Mouse (Mus musculus): Measurements from ENCODE around the gene Chst1. TPM values are rescaled to one million over a fixed set of nuclear protein-coding genes. Genes with fewer than 3 reads are reported as not detected.

The Chst1 gene
- total RNA-seq, 2 experiments from 2014 or later, result 9.6 to 13.0 TPM

DNA sequence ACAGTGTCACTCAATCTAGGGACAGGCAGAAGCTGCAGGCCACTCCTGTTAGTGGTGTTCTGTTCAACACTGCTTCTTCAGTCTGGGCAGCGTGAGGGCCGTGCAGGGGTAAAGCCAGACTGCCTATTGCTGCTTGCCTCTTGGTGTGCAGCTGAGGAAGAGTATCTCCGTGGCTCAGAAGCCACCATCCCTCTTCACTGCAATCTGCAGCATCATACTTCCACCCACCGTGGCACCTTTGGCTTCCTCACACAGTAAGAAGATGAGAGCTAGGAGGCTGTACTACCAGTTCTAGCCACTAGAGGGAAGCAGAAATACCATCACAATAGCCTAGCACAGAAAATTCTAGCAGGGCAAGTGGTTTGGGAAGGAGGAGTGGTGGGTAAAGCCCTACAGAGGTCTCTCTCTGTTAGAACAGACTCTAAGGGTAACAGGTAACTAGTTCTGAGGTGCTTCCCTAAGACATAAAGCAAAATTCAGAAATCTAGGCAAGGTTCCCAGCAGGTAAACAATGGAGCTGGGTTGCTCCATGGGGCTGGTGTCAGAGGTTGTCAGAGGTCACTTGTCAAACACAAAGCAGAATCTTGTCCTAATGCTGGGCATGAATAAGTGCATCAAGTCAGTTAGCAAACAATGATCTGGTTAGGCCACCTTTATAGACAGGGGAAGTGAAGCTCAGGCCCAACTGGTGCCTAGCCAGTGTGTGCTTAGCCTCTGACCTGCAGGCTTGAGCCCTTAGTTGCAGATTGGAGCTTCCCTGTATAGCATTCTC, 9.5 kb downstream of the Chst1 start:
- DNase-seq, result peak; percentile 65

- DNase-seq, result no peak
Measured at GRCm38 (mm10) chr2:92609704-92610379, 10.3 kb downstream of the Chst1 start.

DNA sequence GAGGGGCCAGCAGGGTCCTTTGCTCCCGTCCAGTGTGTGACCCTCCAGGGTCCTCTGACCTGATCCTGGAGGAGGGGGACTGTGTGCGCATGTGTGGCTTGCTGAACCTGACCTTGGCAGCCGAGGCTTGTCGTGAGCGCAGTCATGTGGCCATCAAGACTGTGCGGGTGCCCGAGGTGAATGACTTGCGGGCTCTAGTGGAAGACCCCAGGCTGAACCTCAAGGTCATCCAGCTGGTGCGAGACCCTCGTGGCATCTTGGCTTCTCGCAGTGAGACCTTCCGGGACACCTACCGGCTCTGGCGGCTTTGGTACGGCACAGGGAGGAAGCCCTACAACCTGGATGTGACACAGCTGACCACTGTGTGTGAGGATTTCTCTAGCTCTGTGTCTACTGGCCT, 14.1 kb downstream of the Chst1 start:
- DNase-seq, result no peak

DNA sequence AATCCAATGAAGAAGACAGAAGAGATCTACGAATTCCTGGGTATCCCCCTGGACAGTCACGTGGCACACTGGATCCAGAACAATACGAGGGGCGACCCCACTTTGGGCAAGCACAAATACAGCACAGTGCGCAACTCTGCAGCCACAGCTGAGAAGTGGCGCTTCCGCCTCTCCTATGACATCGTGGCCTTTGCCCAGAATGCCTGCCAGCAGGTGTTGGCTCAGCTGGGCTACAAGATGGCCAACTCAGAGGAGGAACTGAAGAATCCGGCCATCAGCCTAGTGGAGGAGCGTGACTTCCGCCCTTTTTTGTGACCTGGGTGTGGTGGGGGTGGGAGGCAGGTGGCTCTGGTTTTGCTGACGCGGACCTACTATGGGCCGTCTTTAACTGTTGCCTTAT, 14.6 kb downstream of the Chst1 start:
- DNase-seq, result no peak

- DNase-seq, result no peak
Measured at GRCm38 (mm10) chr2:92617077-92617756, 17.7 kb downstream of the Chst1 start.

DNA sequence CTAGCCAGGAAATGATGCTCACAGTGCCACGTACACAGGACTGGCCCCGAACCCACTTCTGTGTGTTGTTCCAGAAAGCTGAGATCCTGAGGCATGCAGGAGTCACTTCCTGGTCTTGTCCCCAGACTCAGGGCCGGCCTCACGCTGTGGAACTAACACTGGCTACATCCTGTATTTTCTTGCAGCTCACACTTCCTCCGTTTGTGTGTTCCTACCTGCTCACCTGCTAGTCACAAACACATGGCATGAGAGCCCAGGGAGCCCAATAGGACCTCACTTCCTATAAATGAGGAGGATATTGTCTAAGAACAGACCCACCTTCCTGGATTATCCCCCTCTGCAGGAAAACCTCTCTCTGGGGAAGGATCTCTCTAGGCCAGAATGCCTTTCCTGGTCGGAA, 18.5 kb downstream of the Chst1 start:
- no peak for DNase-seq

GRCm38 (mm10) chr2:92627633-92628032, 28.1 kb downstream of the Chst1 start:
- no peak for DNase-seq

DNA sequence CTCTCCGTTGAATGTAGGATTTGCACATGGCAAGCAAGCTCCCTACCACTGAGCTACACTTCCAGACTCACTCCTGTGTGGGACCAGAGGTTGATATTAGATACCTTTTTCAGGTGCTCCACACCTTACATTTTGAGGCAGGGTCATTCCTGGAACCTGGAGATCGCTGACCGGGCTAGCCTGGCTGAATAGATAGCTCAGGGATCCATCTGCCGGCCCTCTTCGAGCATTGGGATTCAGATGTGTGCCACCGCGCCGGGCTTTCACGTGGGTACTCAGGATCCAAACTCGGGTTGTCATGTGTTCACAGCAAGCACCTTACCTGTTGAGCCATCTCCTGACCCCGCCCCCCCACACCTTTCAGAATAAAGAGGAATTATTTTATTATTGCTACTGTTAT, 31.3 kb downstream of the Chst1 start:
- DNase-seq, result no peak

- no peak for DNase-seq
Measured at GRCm38 (mm10) chr2:92632027-92632426, 32.5 kb downstream of the Chst1 start.

DNA sequence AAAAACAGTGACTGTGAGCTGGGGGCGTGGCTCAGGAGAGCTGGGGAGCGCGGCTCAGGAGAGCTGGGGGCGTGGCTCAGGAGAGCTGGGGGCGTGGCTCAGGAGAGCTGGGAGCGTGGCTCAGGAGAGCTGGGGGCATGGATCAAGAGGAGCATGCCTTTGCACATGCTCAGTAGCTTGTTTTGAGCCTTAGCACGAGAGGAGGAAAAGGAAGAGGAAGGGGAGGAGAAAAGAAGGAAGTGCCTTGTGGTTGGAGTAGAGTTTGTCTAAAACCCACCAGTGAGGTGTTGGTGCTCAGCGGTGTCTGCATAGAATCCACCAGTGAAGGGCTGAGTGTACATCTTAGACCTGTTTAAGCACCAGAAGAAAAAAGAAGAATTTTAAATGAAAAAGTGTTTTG, 41.0 kb downstream of the Chst1 start:
- DNase-seq, result no peak

- DNase-seq, result peak; percentile 67
Measured at GRCm38 (mm10) chr2:92645282-92646037, 46.0 kb downstream of the Chst1 start.

- DNase-seq, result no peak
Measured at GRCm38 (mm10) chr2:92649154-92649801, 49.8 kb downstream of the Chst1 start.

GRCm38 (mm10) chr2:92650428-92650827, 50.9 kb downstream of the Chst1 start:
- DNase-seq, result no peak

- DNase-seq, result no peak
Measured at GRCm38 (mm10) chr2:92651294-92651816, 51.8 kb downstream of the Chst1 start.

- no peak for DNase-seq
Measured at GRCm38 (mm10) chr2:92657189-92657588, 57.7 kb downstream of the Chst1 start.

DNA sequence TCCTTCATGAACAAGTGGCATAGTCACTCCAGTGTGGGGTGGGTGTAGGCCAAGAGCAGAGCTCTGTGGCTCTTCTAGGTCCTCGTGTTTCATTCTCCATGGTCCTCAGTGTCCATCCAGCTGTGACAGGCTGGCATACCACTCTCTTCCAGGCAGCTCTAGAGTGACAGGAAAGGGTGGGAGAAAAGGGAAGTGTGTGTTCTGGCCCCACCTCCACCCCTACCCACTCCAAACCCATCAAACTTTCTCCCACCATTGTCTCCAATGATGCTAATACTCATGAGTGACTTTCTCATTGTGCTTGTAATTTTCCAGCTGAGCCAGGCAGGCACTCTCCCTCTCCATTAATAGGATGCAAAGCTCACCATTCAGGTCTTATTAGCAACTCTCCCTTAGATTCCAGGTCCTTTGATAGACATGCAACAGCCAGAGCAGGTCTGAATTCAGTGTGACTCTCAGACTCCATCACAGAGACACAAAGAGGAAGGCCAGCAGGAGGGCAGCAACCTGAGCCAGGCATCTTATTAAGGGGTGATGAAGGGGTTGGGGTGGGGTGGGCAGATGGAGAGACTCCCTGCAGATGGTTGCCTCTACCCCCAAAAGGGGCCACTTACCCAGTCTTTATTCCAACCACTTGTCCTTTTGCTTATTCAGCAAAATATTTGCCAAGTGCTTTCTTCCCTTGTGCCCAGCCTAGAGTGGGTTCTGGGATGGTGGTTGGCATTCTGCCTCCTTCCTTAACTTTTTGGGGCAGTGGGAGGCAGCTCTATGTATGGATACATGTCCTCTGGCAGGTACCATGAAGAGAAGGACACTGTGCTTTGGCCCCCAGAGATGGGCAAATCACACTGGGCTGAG, 59.0 kb downstream of the Chst1 start:
- DNase-seq, result no peak

DNA sequence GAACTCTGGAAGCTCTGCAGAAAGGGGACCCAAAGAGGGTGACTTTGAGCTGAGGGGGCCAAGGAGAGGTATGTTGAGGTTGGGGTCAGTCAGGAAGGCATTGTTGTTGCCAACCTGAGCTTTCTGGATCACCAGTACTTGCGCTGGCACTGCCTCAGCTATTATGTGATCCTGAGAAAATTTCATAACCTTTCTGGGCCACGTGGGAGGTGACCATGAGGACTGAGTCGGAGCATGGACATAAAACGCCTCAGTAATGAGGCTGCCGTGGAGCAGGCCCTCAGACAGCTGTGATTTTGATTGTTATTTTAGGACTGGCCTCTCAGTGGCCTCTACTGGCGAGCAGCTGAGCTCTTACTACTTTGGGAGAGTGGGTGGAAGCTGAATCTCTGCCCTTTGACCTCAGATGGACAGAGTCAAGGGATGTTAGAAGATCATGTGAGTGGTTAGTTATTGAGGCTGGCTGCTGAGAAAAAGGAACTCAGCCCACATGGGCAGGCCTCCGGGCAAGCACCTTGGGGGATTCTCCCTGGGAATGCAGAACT, 60.1 kb downstream of the Chst1 start:
- DNase-seq, result peak; percentile 10

DNA sequence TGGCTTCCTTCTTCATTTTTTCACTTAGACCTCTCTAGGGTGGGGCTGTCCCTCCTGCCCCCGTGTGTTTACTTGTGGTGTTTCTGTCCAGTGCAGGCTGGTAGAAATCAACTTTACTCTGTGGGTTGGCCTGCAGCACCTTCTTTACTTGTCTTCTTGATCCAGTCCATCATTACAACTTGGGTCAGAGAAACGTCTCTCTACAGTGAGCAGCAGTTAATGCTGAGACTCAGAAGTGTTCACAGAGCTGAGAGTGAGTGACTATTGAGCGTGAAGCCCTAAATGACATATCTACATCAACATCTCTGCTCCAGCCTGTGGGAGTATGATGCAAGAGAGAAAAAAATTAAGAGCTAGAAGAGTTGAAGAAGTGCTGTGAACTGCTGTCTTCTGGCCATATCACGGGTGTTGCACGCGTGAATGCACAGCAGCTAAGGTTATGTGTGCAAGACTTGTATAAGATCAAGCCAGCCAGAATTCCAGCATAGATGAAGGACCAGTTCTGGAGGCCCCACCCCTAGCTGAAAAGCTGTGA, 63.1 kb downstream of the Chst1 start:
- DNase-seq, result no peak
